Mouse (Mus musculus) C2C12 (cell line): ENCODE data around the gene Scyl2.

Experiments used
- CTCF ChIP-seq: IDR thresholded peaks from one replicate; pipeline ENCODE4 v1.5.1; 2011; ENCODE audit not compliant: control insufficient read depth, insufficient read depth, insufficient read length
- MYOG ChIP-seq: IDR thresholded peaks from one replicate; pipeline ENCODE4 v1.6.1; 2011; ENCODE audit not compliant: control insufficient read depth, insufficient read length; ENCODE audit errors: extremely low read depth

GRCm38 (mm10) chr10:89589877-89590276 lies 96.2 kb downstream of the Scyl2 start:
- no peak for TF ChIP-seq CTCF
- TF ChIP-seq MYOG, result no peak
